Mouse (Mus musculus) MEL (cell line): ENCODE data around the gene Apbb1ip. TPM values are rescaled to one million over a fixed set of nuclear protein-coding genes. Genes with fewer than 3 reads are reported as not detected.

Experiments
- DNase-seq: peaks from one replicate; pipeline ENCODE4 v3.0.0; 2011; ENCODE audit warnings: low read depth, low spot score
- H3K27ac ChIP-seq: 2 replicates; pipeline ENCODE4 v1.5.1; 2012; ENCODE audit warnings: low read depth, mild to moderate bottlenecking, control low read depth, low read length, moderate library complexity; ENCODE audit not compliant: control insufficient read depth
- H3K27me3 ChIP-seq, 2 experiments: fragments of 150-350 bp in 1 of 2; sonication (generic) in 1 of 2; 2 replicates each; pipeline ENCODE4 v1.6.1; 2012; ENCODE audit warnings: low read length in 2 of 2, mild to moderate bottlenecking in 2 of 2, improper control_type of control experiment in 1 of 2, moderate library complexity in 1 of 2; ENCODE audit not compliant: insufficient read depth in 2 of 2, control insufficient read depth in 1 of 2
- H3K36me3 ChIP-seq, 2 experiments: 2 replicates each; pipeline ENCODE4 v1.6.1; 2012 to 2014; ENCODE audit warnings: low read length in 2 of 2, improper control_type of control experiment in 1 of 2, inconsistent platforms in 1 of 2, mild to moderate bottlenecking in 1 of 2; ENCODE audit not compliant: insufficient read depth in 2 of 2, control insufficient read depth in 1 of 2
- H3K4me1 ChIP-seq, 2 experiments: fragments of 150-350 bp in 1 of 2; sonication (generic) in 1 of 2; 2 replicates each; pipeline ENCODE4 v1.6.1; 2012; ENCODE audit warnings: low read length in 2 of 2, improper control_type of control experiment in 1 of 2, mild to moderate bottlenecking in 1 of 2; ENCODE audit not compliant: insufficient read depth in 2 of 2, control insufficient read depth in 1 of 2
- H3K4me3 ChIP-seq, 2 experiments: fragments of 150-350 bp in 1 of 2; sonication (generic) in 1 of 2; 2 replicates each; pipeline ENCODE4 v1.5.1; 2012; ENCODE audit warnings: low read depth in 2 of 2, low read length in 2 of 2, mild to moderate bottlenecking in 2 of 2, moderate library complexity in 2 of 2, control low read depth in 1 of 2, improper control_type of control experiment in 1 of 2; ENCODE audit not compliant: control insufficient read depth in 1 of 2, insufficient read depth in 1 of 2
- H3K79me2 ChIP-seq: 2 replicates; pipeline ENCODE4 v1.6.1; 2012; ENCODE audit warnings: mild to moderate bottlenecking, low read length, moderate library complexity; ENCODE audit not compliant: control insufficient read depth, poor library complexity, insufficient read depth
- H3K9ac ChIP-seq: 2 replicates; pipeline ENCODE4 v1.6.1; 2012; ENCODE audit warnings: low read depth, mild to moderate bottlenecking, control low read depth, low read length, moderate library complexity; ENCODE audit not compliant: control insufficient read depth, poor library complexity, severe bottlenecking
- H3K9me3 ChIP-seq: fragments of 150-350 bp; sonication (generic); replicated peaks from 2 replicates; pipeline ENCODE4 v1.6.1; 2012; ENCODE audit warnings: mild to moderate bottlenecking, low read length, improper control_type of control experiment, moderate library complexity; ENCODE audit not compliant: insufficient read depth
- CHD1 ChIP-seq: IDR thresholded peaks from 2 replicates; pipeline ENCODE4 v1.6.1; 2012; ENCODE audit warnings: low read depth, mild to moderate bottlenecking, inconsistent platforms, low read length, improper control_type of control experiment
- E2F4 ChIP-seq: IDR thresholded peaks from 2 replicates; pipeline ENCODE4 v1.6.1; 2011; ENCODE audit warnings: low read depth, low read length, improper control_type of control experiment, borderline replicate concordance
- GATA1 ChIP-seq: IDR thresholded peaks from 2 replicates; pipeline ENCODE4 v1.6.1; 2011; ENCODE audit warnings: low read depth, low read length, improper control_type of control experiment
- MXI1 ChIP-seq: IDR thresholded peaks from 2 replicates; pipeline ENCODE4 v1.6.1; 2011; ENCODE audit warnings: mild to moderate bottlenecking, low read depth, low read length, improper control_type of control experiment
- MYB ChIP-seq: IDR thresholded peaks from 2 replicates; pipeline ENCODE4 v1.6.1; 2011; ENCODE audit warnings: mild to moderate bottlenecking, low read depth, low read length, improper control_type of control experiment
- NELFE ChIP-seq: IDR thresholded peaks from 2 replicates; pipeline ENCODE4 v1.6.1; 2011; ENCODE audit warnings: low read depth, low read length, improper control_type of control experiment
- POLR2A ChIP-seq, 2 experiments: IDR thresholded peaks; 2 replicates each; pipeline ENCODE4 v1.6.1; 2011 to 2012; ENCODE audit warnings: low read length in 2 of 2, mild to moderate bottlenecking in 2 of 2, control low read depth in 1 of 2, improper control_type of control experiment in 1 of 2, low read depth in 1 of 2, moderate library complexity in 1 of 2; ENCODE audit not compliant: control insufficient read depth in 1 of 2, insufficient read depth in 1 of 2, poor library complexity in 1 of 2
- POLR2AphosphoS2 ChIP-seq: IDR thresholded peaks from 2 replicates; pipeline ENCODE4 v1.6.1; 2011; ENCODE audit warnings: low read length, improper control_type of control experiment
- TAL1 ChIP-seq: IDR thresholded peaks from 2 replicates; pipeline ENCODE4 v1.6.1; 2012; ENCODE audit warnings: mild to moderate bottlenecking, inconsistent platforms, low read length, moderate library complexity, mixed read lengths
- TBP ChIP-seq: IDR thresholded peaks from 2 replicates; pipeline ENCODE4 v1.8.0; 2011; ENCODE audit warnings: low read depth, low read length, improper control_type of control experiment
- TCF12 ChIP-seq: IDR thresholded peaks from 2 replicates; pipeline ENCODE4 v1.6.1; 2014; ENCODE audit warnings: low read depth, mild to moderate bottlenecking, inconsistent platforms, low read length, improper control_type of control experiment, moderate library complexity
- UBTF ChIP-seq: IDR thresholded peaks from 2 replicates; pipeline ENCODE4 v1.6.1; 2012; ENCODE audit warnings: low read depth, mild to moderate bottlenecking, inconsistent platforms, low read length, improper control_type of control experiment, moderate library complexity, borderline replicate concordance; ENCODE audit not compliant: insufficient read depth
- USF1 ChIP-seq: IDR thresholded peaks from 2 replicates; pipeline ENCODE4 v1.6.1; 2014; ENCODE audit warnings: low read depth, mild to moderate bottlenecking, inconsistent platforms, low read length, improper control_type of control experiment, moderate library complexity
- ZKSCAN1 ChIP-seq: IDR thresholded peaks from 2 replicates; pipeline ENCODE4 v1.6.1; 2012; ENCODE audit warnings: low read depth, mild to moderate bottlenecking, inconsistent platforms, low read length, improper control_type of control experiment, moderate library complexity
- polyA plus RNA-seq, 2 experiments: library from polyadenylated mRNA; stranded (reverse) in 1 of 2; unstranded in 1 of 2; fragments of >175 nt in 1 of 2; fragments of >200 nt in 1 of 2; gene quantifications; 2 replicates each; pipeline versions ENCODE4 v1.2.1 to v1.2.4; 2012; ENCODE audit warnings: low replicate concordance in 2 of 2, low read depth in 1 of 2; ENCODE audit not compliant: insufficient read length in 2 of 2, insufficient read depth in 1 of 2, missing spikeins in 1 of 2
- total RNA-seq: library from RNA; depleted of rRNA; stranded (reverse); fragments of 300-350 nt; gene quantifications from 2 replicates; pipeline ENCODE4 v1.2.3, GENCODE M21; 2012

The Apbb1ip gene
- total and polyA plus RNA-seq, 3 experiments, result 7.4 to 60.7 TPM; not detected in 1

- H3K27ac ChIP-seq, result no peak overlapping the region
These were observed 93.1 kb downstream of the Apbb1ip start for GRCm38 (mm10) chr2:22866894-22867424.

GRCm38 (mm10) chr2:22873159-22873558 lies 99.3 kb downstream of the Apbb1ip start:
- no peak for TF ChIP-seq TAL1
- no peak for TF ChIP-seq POLR2A (IDR thresholded peaks at IDR 0.05; ENCODE audit: control insufficient read depth in 1 of 2, insufficient read depth in 1 of 2, low read depth in 1 of 2, low read length in 2 of 2, poor library complexity in 1 of 2)
- no peak for TF ChIP-seq MXI1
- no peak for TF ChIP-seq TCF12
- TF ChIP-seq GATA1, result no peak
- no peak for TF ChIP-seq E2F4
- Histone ChIP-seq H3K9ac (no peak overlapping the region), H3K79me2 (no peaks in the 10 kb centered on the region), H3K27ac (no peak overlapping the region), H3K4me3 (no peak overlapping the region), H3K36me3 (peaks cover 0 to 19% of the 10 kb centered on the region in 2 experiments; a peak in 2 of 4 replicates), H3K4me1 (no peaks in the 10 kb centered on the region), H3K27me3 (no peaks in the 10 kb centered on the region), H3K9me3 (no peaks in the 10 kb centered on the region)
- DNase-seq, result no peak

More at GRCm38 (mm10) chr2:22866894-22867424, 93.1 kb downstream of the Apbb1ip start:
- H3K4me1 ChIP-seq, result no peaks in the 10 kb centered on the region
- no peak for DNase-seq
- no peak overlapping the region for H3K4me3 ChIP-seq
- no peaks in the 10 kb centered on the region for H3K9me3 ChIP-seq
- no peak overlapping the region for H3K9ac ChIP-seq
- peaks cover 0 to 19% of the 10 kb centered on the region in 2 experiments; a peak in 2 of 4 replicates for H3K36me3 ChIP-seq
- H3K79me2 ChIP-seq, result no peaks in the 10 kb centered on the region
- H3K27me3 ChIP-seq, result no peaks in the 10 kb centered on the region
- TF ChIP-seq CHD1 (no peak), TBP (no peak), TCF12 (no peak), MYB (no peak), POLR2AphosphoS2 (no peak), UBTF (no peak), TAL1 (no peak), E2F4 (no peak)
- TF ChIP-seq, all 39 proteins: peak for 0

GRCm38 (mm10) chr2:22874628-22875027 lies 100.7 kb downstream of the Apbb1ip start:
- Histone ChIP-seq H3K4me3 (no peak overlapping the region), H3K79me2 (no peaks in the 10 kb centered on the region), H3K9me3 (no peaks in the 10 kb centered on the region), H3K9ac (no peak overlapping the region), H3K4me1 (no peaks in the 10 kb centered on the region), H3K27me3 (no peaks in the 10 kb centered on the region), H3K27ac (no peak overlapping the region), H3K36me3 (peaks cover 0 to 19% of the 10 kb centered on the region in 2 experiments; a peak in 2 of 4 replicates)
- DNase-seq, result no peak
- no peak for TF ChIP-seq CHD1
- TF ChIP-seq NELFE, result no peak
- TF ChIP-seq USF1, result no peak
- no peak for TF ChIP-seq ZKSCAN1
- TF ChIP-seq, all 39 proteins: peak for 0
